Mouse (Mus musculus) CH12.LX (cell line): Measurements from ENCODE around the gene Grm8. TPM values are rescaled to one million over a fixed set of nuclear protein-coding genes. Genes with fewer than 3 reads are reported as not detected.

Experiments used
- DNase-seq: peaks from one replicate; pipeline ENCODE4 v3.0.0-alpha.2; 2013; ENCODE audit errors: extremely low read depth
- H3K27ac ChIP-seq: 2 replicates; pipeline ENCODE4 v1.5.1; 2012; ENCODE audit warnings: low read depth, mild to moderate bottlenecking, control low read depth, moderate library complexity; ENCODE audit not compliant: insufficient read depth
- H3K27me3 ChIP-seq: replicated peaks from 2 replicates; pipeline ENCODE3; 2012; ENCODE audit warnings: inconsistent platforms
- H3K36me3 ChIP-seq, 2 experiments: replicated peaks in 1 of 2; 2 replicates each; pipeline versions ENCODE3 to v1.6.1; 2012; ENCODE audit warnings: inconsistent platforms in 1 of 2, low read length in 1 of 2, mild to moderate bottlenecking in 1 of 2, mixed read lengths in 1 of 2, moderate library complexity in 1 of 2; ENCODE audit not compliant: control insufficient read depth in 1 of 2, insufficient read depth in 1 of 2
- H3K4me1 ChIP-seq, 2 experiments: 2 replicates each; pipeline ENCODE4 v1.6.1; 2012; ENCODE audit warnings: inconsistent platforms in 1 of 2, moderate library complexity in 1 of 2; ENCODE audit not compliant: insufficient read depth in 2 of 2, control insufficient read depth in 1 of 2
- H3K4me2 ChIP-seq: 2 replicates; pipeline ENCODE4 v1.6.1; 2012; ENCODE audit warnings: low read depth, mild to moderate bottlenecking, control low read depth; ENCODE audit not compliant: poor library complexity, insufficient read depth, severe bottlenecking
- H3K4me3 ChIP-seq, 3 experiments: fragments of 150-350 bp in 1 of 3; sonication (generic) in 1 of 3; replicated peaks in 1 of 3; 2 replicates each; pipeline versions ENCODE3 to v1.5.1; 2011 to 2012; ENCODE audit warnings: low read depth in 2 of 3, low read length in 2 of 3, mild to moderate bottlenecking in 2 of 3, moderate library complexity in 2 of 3, control low read depth in 1 of 3, improper control_type of control experiment in 1 of 3, inconsistent platforms in 1 of 3, mixed read lengths in 1 of 3; ENCODE audit not compliant: poor library complexity in 1 of 3
- H3K79me2 ChIP-seq: replicated peaks from 2 replicates; pipeline ENCODE4 v1.6.1; 2012; ENCODE audit warnings: mild to moderate bottlenecking, moderate library complexity; ENCODE audit not compliant: control insufficient read depth, poor library complexity, insufficient read depth, severe bottlenecking; ENCODE audit errors: extremely low read depth
- H3K9ac ChIP-seq: 2 replicates; pipeline ENCODE4 v1.6.1; 2012; ENCODE audit warnings: low read depth, mild to moderate bottlenecking, control low read depth, moderate library complexity; ENCODE audit not compliant: insufficient read depth
- H3K9me3 ChIP-seq: replicated peaks from 2 replicates; pipeline ENCODE3; 2012; ENCODE audit warnings: low read length, inconsistent platforms, mixed read lengths
- CHD2 ChIP-seq: IDR thresholded peaks from 2 replicates; pipeline ENCODE4 v1.6.1; 2011; ENCODE audit warnings: low read length, improper control_type of control experiment
- CTCF ChIP-seq, 2 experiments: IDR thresholded peaks in 1 of 2; conservative IDR thresholded peaks in 1 of 2; 2 replicates each; pipeline ENCODE4 v1.5.1; 2011 to 2012; ENCODE audit warnings: low read depth in 2 of 2, low read length in 2 of 2, improper control_type of control experiment in 1 of 2, inconsistent platforms in 1 of 2, mild to moderate bottlenecking in 1 of 2, moderate library complexity in 1 of 2
- E2F4 ChIP-seq: IDR thresholded peaks from 2 replicates; pipeline ENCODE4 v1.6.1; 2011; ENCODE audit warnings: low read depth, low read length, improper control_type of control experiment; ENCODE audit not compliant: insufficient replicate concordance
- GABPA ChIP-seq: IDR thresholded peaks from 2 replicates; pipeline ENCODE4 v1.6.1; 2012; ENCODE audit warnings: low read depth, low read length, improper control_type of control experiment, inconsistent platforms; ENCODE audit not compliant: insufficient replicate concordance
- HCFC1 ChIP-seq: IDR thresholded peaks from 2 replicates; pipeline ENCODE4 v1.6.1; 2012; ENCODE audit warnings: low read depth, mild to moderate bottlenecking, inconsistent platforms, low read length, improper control_type of control experiment
- IRF4 ChIP-seq: IDR thresholded peaks from 2 replicates; pipeline ENCODE4 v1.6.1; 2014; ENCODE audit warnings: low read depth, mild to moderate bottlenecking, inconsistent platforms, low read length, improper control_type of control experiment
- JUN ChIP-seq: IDR thresholded peaks from 2 replicates; pipeline ENCODE4 v1.6.1; 2011; ENCODE audit warnings: low read depth, mild to moderate bottlenecking, low read length, improper control_type of control experiment, moderate library complexity; ENCODE audit not compliant: insufficient read depth
- MAZ ChIP-seq: IDR thresholded peaks from 2 replicates; pipeline ENCODE4 v1.6.1; 2012; ENCODE audit warnings: low read depth, mild to moderate bottlenecking, inconsistent platforms, low read length, improper control_type of control experiment, moderate library complexity
- MEF2A ChIP-seq: IDR thresholded peaks from 2 replicates; pipeline ENCODE4 v1.6.1; 2014; ENCODE audit warnings: low read depth, mild to moderate bottlenecking, inconsistent platforms, low read length, improper control_type of control experiment, borderline replicate concordance
- MXI1 ChIP-seq: IDR thresholded peaks from 2 replicates; pipeline ENCODE4 v1.6.1; 2011; ENCODE audit warnings: mild to moderate bottlenecking, low read depth, low read length, improper control_type of control experiment
- NELFE ChIP-seq: IDR thresholded peaks from 2 replicates; pipeline ENCODE4 v1.6.1; 2011; ENCODE audit warnings: low read depth, low read length, improper control_type of control experiment
- PAX5 ChIP-seq: IDR thresholded peaks from 2 replicates; pipeline ENCODE4 v1.6.1; 2012; ENCODE audit warnings: low read length, inconsistent platforms, mixed read lengths
- POLR2A ChIP-seq: IDR thresholded peaks from 2 replicates; pipeline ENCODE4 v1.6.1; 2011; ENCODE audit warnings: low read depth, mild to moderate bottlenecking, improper control_type of control experiment, low read length
- POLR2AphosphoS2 ChIP-seq: IDR thresholded peaks from 2 replicates; pipeline ENCODE4 v1.6.1; 2011; ENCODE audit warnings: low read depth, low read length, improper control_type of control experiment
- RAD21 ChIP-seq: IDR thresholded peaks from 2 replicates; pipeline ENCODE4 v1.6.1; 2011; ENCODE audit warnings: low read depth, mild to moderate bottlenecking, low read length, improper control_type of control experiment, moderate library complexity
- SIN3A ChIP-seq: IDR thresholded peaks from 2 replicates; pipeline ENCODE4 v1.6.1; 2012; ENCODE audit warnings: low read length, improper control_type of control experiment, inconsistent platforms
- SMC3 ChIP-seq: IDR thresholded peaks from 2 replicates; pipeline ENCODE4 v1.6.1; 2011; ENCODE audit warnings: low read depth, low read length, improper control_type of control experiment
- TCF12 ChIP-seq: IDR thresholded peaks from 2 replicates; pipeline ENCODE4 v1.6.1; 2014; ENCODE audit warnings: low read depth, mild to moderate bottlenecking, inconsistent platforms, low read length, improper control_type of control experiment
- UBTF ChIP-seq: IDR thresholded peaks from 2 replicates; pipeline ENCODE4 v1.6.1; 2012; ENCODE audit warnings: low read depth, mild to moderate bottlenecking, inconsistent platforms, low read length, improper control_type of control experiment, moderate library complexity
- ZKSCAN1 ChIP-seq: IDR thresholded peaks from 2 replicates; pipeline ENCODE4 v1.6.1; 2012; ENCODE audit warnings: low read depth, inconsistent platforms, low read length, improper control_type of control experiment, borderline replicate concordance
- ZMIZ1 ChIP-seq: IDR thresholded peaks from 2 replicates; pipeline ENCODE4 v1.6.1; 2012; ENCODE audit warnings: low read depth, mild to moderate bottlenecking, inconsistent platforms, low read length, improper control_type of control experiment
- dilution Hi-C: fragments of 300-500 bp; cut with MboI; formaldehyde crosslinking; loops from 2 replicates; pipeline ENCODE4 v1.14.3; 2020; ENCODE audit warnings: low sequenced_read_pairs; ENCODE audit not compliant: extremely low pct_unique_long_range_greater_than_20kb, extremely low pct_ligation_motif_present
- in situ Hi-C: fragments of 300-500 bp; cut with MboI; formaldehyde crosslinking; loops from 3 replicates; pipeline ENCODE4 v1.14.3; 2019; ENCODE audit warnings: low sequenced_read_pairs, low pct_ligation_motif_present, low pct_unique_long_range_greater_than_20kb, mixed read lengths
- polyA plus RNA-seq: library from polyadenylated mRNA; unstranded; fragments of >175 nt; gene quantifications from 2 replicates; pipeline ENCODE4 v1.2.1, GENCODE M21; 2012; ENCODE audit warnings: low read depth; ENCODE audit not compliant: insufficient read length
- total RNA-seq, 2 experiments: library from RNA; depleted of rRNA; stranded (reverse); fragments of 300-350 nt in 1 of 2; fragments of >200 nt in 1 of 2; gene quantifications; 2 replicates each; pipeline ENCODE4 v1.2.3; 2012 to 2014

Gene Grm8
- total and polyA plus RNA-seq, 3 experiments: 0.08 to 0.72 (median 0.21) TPM

DNA sequence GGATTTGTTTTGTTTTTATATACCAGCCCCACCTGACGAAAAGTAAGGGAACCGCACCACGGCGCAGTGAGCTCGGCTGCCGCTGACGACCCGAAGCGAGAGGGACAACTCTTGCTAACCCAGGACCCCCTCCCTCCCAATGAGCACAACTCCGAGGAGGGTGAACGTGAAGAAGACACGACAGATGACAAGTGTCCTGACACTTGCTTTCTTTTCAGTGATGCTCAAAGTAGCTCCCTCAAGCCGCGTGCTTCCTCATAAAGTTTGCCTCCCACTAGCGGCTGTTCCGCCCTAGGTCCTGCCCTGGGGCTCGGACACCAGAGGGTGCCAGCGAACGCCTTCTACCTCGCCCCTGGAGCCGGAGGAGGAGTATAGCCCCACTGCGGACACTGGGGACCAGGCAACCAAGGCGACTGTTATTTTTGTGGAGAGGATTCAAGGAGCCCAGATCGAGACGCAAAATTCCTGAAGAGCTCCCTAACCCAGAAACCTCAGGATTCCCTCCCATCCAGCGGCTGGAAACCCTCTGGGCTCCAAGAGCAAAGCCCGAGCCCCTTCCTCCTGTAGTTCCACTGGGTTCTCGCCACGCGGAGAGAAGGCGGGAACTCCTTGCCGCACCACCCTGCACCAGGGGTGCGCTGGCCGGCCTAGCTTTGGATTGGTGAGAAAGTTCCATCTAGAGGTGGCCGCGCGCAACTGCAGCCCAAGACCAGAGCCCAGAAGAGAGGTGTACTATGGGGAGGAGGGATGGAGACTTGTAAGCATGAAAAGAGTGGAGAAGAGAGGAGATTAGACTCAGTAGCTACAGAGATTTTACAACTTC, 644 bp upstream of the Grm8 start (continued):
- TF ChIP-seq ZMIZ1 (no peak), E2F4 (no peak), POLR2A (peak; percentile 62; the same call in 1 of the 2 replicates), IRF4 (peak; percentile 9), JUN (no peak), HCFC1 (no peak; the same call in 1 of the 2 replicates), PAX5 (no peak), MEF2A (peak; percentile 47; the same call in 1 of the 2 replicates), CHD2 (no peak), NELFE (peak; percentile 66), ZKSCAN1 (no peak), POLR2AphosphoS2 (no peak), MXI1 (peak; percentile 66; the same call in 1 of the 2 replicates), SIN3A (peak; percentile 63; the same call in 1 of the 2 replicates), TCF12 (peak; percentile 59; the same call in 1 of the 2 replicates)

DNA sequence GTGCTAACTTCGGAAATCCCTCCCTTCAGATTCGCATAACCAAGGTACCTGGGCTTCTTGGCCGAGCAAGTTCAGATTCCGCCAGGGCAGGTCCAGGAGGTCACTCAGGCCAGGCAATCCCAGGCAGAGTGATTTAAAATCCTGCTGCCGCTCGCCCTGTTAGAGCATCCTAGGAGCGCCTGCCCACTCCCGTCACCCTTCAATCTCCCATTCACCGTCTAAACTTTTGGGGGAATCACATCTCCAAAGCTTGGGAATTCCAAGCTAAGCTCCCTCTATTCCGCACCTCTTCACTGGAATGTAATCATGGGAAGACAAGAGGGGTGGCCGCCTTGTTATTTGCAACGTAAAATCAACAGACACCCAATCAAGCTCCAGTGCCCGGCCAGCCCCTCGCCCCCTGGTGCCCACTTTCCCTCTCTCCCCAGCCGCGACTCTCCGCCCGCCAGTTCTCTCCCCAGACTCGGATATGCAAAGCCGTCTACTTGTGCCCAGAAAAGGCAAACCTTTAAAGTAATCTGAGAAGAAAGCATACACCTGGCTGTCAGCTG, 652 bp downstream of the Grm8 start:
- H3K79me2 ChIP-seq: no peaks in the 10 kb centered on the region
- TF ChIP-seq RAD21: peak; percentile 10
- TF ChIP-seq MAZ: peak; percentile 52; the same call in 1 of the 2 replicates
- peak in 1 of 2 experiments; percentile 47; a peak in 2 of 4 replicates for TF ChIP-seq CTCF (conservative IDR thresholded peaks at IDR 0.05 in 1 of 2, IDR thresholded peaks at IDR 0.05 in 1 of 2; ENCODE audit: low read depth in 2 of 2, low read length in 2 of 2)
- no peak for TF ChIP-seq GABPA
- 0 out of 2 replicates have a peak, but pooled peaks have one; percentile 19 for TF ChIP-seq UBTF
- peak; percentile 39 for TF ChIP-seq SMC3
- H3K27me3 ChIP-seq: no peaks in the 10 kb centered on the region
- in situ Hi-C loops: no loop called here
- peak overlapping the region; percentile 97 for H3K4me2 ChIP-seq
- peak overlapping the region in 2 of 3 experiments; percentile 61 to 63 for H3K4me3 ChIP-seq
- H3K36me3 ChIP-seq: no peaks in the 10 kb centered on the region
- dilution Hi-C loops: no loop called here
- no peak overlapping the region for H3K9ac ChIP-seq
- no peaks in the 10 kb centered on the region for H3K9me3 ChIP-seq
- DNase-seq: peak; percentile 45
- H3K4me1 ChIP-seq: peaks cover 0 to 16% of the 10 kb centered on the region in 2 experiments; a peak in 2 of 4 replicates
- H3K27ac ChIP-seq: no peak overlapping the region
